Mouse (Mus musculus) C2C12 (cell line): Measurements from ENCODE around the gene Abhd5.

Experiments
- CTCF ChIP-seq: IDR thresholded peaks from one replicate; pipeline ENCODE4 v1.5.1; 2011; ENCODE audit not compliant: control insufficient read depth, insufficient read depth, insufficient read length
- MYOG ChIP-seq: IDR thresholded peaks from one replicate; pipeline ENCODE4 v1.6.1; 2011; ENCODE audit not compliant: control insufficient read depth, insufficient read length; ENCODE audit errors: extremely low read depth
- USF1 ChIP-seq: IDR thresholded peaks from one replicate; pipeline ENCODE4 v1.6.1; 2011; ENCODE audit warnings: low read depth, mild to moderate bottlenecking, control low read depth, moderate library complexity

DNA sequence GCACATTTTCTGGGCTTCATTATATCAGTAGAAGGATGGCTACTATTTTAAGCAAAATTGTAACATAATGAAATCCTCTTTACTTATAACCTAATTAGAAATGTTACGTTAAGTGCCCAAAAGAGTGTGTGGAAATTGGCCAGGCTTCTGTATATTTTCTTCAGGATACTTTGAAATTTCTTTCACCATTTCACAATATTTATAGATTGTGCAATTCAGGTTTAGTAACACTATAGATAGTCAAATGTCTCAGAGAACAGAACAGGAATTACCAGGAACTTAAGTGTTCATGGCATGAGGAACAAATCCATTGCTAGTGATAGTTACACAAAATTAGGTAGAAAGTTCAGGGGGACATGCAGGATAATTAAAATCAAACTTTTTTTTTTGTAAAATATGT lies 5.7 kb downstream of the Abhd5 start:
- TF ChIP-seq USF1 (no peak), CTCF (no peak), MYOG (no peak)
